Mouse (Mus musculus): ENCODE results near the gene Card10. TPM values are rescaled to one million over a fixed set of nuclear protein-coding genes. Genes with fewer than 3 reads are reported as not detected.

Card10 gene
- polyA plus RNA-seq, 2 experiments: 5.1 to 9.0 TPM

GRCm38 (mm10) chr15:78786411-78786818, 16.4 kb downstream of the Card10 start:
- no peak overlapping the region for H3K4me3 ChIP-seq (replicated peaks; ENCODE audit: low read length)
- ATAC-seq (ENCODE audit: low FRiP score, low read depth): no peak
- H3K9me3 ChIP-seq (ENCODE audit: control insufficient read depth, low read length): no peaks in the 10 kb centered on the region
- TF ChIP-seq POLR2A (IDR thresholded peaks at IDR 0.05; ENCODE audit: borderline replicate concordance, extremely low read depth, insufficient read depth, insufficient read length): no peak
- no peak overlapping the region for H3K4me2 ChIP-seq (replicated peaks; ENCODE audit: low read depth, low read length, severe bottlenecking)
- peaks cover 10% of the 10 kb centered on the region; the same call in 1 of the 2 replicates for H3K27me3 ChIP-seq (ENCODE audit: control insufficient read depth, insufficient read depth, low read length)
- no peak overlapping the region for H3K27ac ChIP-seq (replicated peaks; ENCODE audit: low read depth, low read length)
- no peaks in the 10 kb centered on the region for H3K36me3 ChIP-seq (ENCODE audit: control insufficient read depth, insufficient read depth, low read length)
- no peak overlapping the region for H3K9ac ChIP-seq (ENCODE audit: low read depth, low read length, severe bottlenecking)
- no peaks in the 10 kb centered on the region for H3K4me1 ChIP-seq (ENCODE audit: control insufficient read depth, insufficient read depth, low read length)
- DNase-seq (ENCODE audit: low spot score): no peak
- 75% methylated on average over 9 of the region's 9 CpGs for WGBS

DNA sequence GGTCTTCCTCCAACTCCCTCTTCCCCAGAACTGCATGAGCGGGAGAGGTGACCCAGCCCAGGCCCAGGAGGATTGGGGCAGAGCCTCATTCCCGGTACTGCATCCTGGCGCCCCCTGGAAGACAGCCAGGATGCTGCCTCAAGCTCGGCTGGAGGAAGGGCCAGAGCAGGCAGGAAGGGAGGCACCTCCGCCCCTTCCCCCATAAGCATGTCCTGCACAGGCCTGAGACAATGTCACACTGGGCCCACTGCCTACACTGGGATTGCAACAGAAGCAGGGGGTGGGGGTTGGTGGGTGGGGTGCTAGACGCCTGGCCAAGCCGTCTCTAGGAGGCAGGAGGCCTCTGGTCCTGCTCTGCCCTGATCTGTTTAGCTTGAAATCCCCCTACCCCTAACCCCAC, 16.9 kb downstream of the Card10 start:
- 33% methylated on average over 7 of the region's 7 CpGs for WGBS
- no peak for ATAC-seq (ENCODE audit: low FRiP score, low read depth)
- Histone ChIP-seq H3K36me3 (ENCODE audit: control insufficient read depth, insufficient read depth, low read length) (no peaks in the 10 kb centered on the region), H3K9me3 (ENCODE audit: control insufficient read depth, low read length) (no peaks in the 10 kb centered on the region), H3K9ac (ENCODE audit: low read depth, low read length, severe bottlenecking) (no peak overlapping the region), H3K27ac (replicated peaks; ENCODE audit: low read depth, low read length) (no peak overlapping the region), H3K4me3 (replicated peaks; ENCODE audit: low read length) (no peak overlapping the region), H3K4me2 (replicated peaks; ENCODE audit: low read depth, low read length, severe bottlenecking) (no peak overlapping the region), H3K27me3 (ENCODE audit: control insufficient read depth, insufficient read depth, low read length) (peaks cover 9% of the 10 kb centered on the region; the same call in 1 of the 2 replicates), H3K4me1 (ENCODE audit: control insufficient read depth, insufficient read depth, low read length) (no peaks in the 10 kb centered on the region)
- no peak for DNase-seq (ENCODE audit: low spot score)
- no peak for TF ChIP-seq POLR2A (IDR thresholded peaks at IDR 0.05; ENCODE audit: borderline replicate concordance, extremely low read depth, insufficient read depth, insufficient read length)

GRCm38 (mm10) chr15:78785258-78785657, 17.6 kb downstream of the Card10 start:
- Histone ChIP-seq H3K27me3 (ENCODE audit: control insufficient read depth, insufficient read depth, low read length) (peaks cover 5% of the 10 kb centered on the region; the same call in 1 of the 2 replicates), H3K4me1 (ENCODE audit: control insufficient read depth, insufficient read depth, low read length) (no peaks in the 10 kb centered on the region), H3K9me3 (ENCODE audit: control insufficient read depth, low read length) (no peaks in the 10 kb centered on the region), H3K36me3 (ENCODE audit: control insufficient read depth, insufficient read depth, low read length) (no peaks in the 10 kb centered on the region), H3K4me2 (replicated peaks; ENCODE audit: low read depth, low read length, severe bottlenecking) (no peak overlapping the region), H3K9ac (ENCODE audit: low read depth, low read length, severe bottlenecking) (no peak overlapping the region), H3K4me3 (replicated peaks; ENCODE audit: low read length) (no peak overlapping the region), H3K27ac (replicated peaks; ENCODE audit: low read depth, low read length) (no peak overlapping the region)
- no peak for TF ChIP-seq POLR2A (IDR thresholded peaks at IDR 0.05; ENCODE audit: borderline replicate concordance, extremely low read depth, insufficient read depth, insufficient read length)
- ATAC-seq (ENCODE audit: low FRiP score, low read depth) (no peak), DNase-seq (ENCODE audit: low spot score) (no peak)
- WGBS: 92% methylated on average over 7 of the region's 7 CpGs

GRCm38 (mm10) chr15:78784520-78784919, 18.3 kb downstream of the Card10 start:
- Histone ChIP-seq H3K36me3 (ENCODE audit: control insufficient read depth, insufficient read depth, low read length) (no peaks in the 10 kb centered on the region), H3K9ac (ENCODE audit: low read depth, low read length, severe bottlenecking) (no peak overlapping the region), H3K4me1 (ENCODE audit: control insufficient read depth, insufficient read depth, low read length) (no peaks in the 10 kb centered on the region), H3K4me3 (replicated peaks; ENCODE audit: low read length) (no peak overlapping the region), H3K27me3 (ENCODE audit: control insufficient read depth, insufficient read depth, low read length) (peaks cover 2% of the 10 kb centered on the region; the same call in 1 of the 2 replicates), H3K9me3 (ENCODE audit: control insufficient read depth, low read length) (no peaks in the 10 kb centered on the region), H3K27ac (replicated peaks; ENCODE audit: low read depth, low read length) (no peak overlapping the region), H3K4me2 (replicated peaks; ENCODE audit: low read depth, low read length, severe bottlenecking) (no peak overlapping the region)
- ATAC-seq (ENCODE audit: low FRiP score, low read depth): no peak
- 62% methylated on average over 5 of the region's 5 CpGs for WGBS
- no peak for DNase-seq (ENCODE audit: low spot score)
- TF ChIP-seq POLR2A (IDR thresholded peaks at IDR 0.05; ENCODE audit: borderline replicate concordance, extremely low read depth, insufficient read depth, insufficient read length): no peak

GRCm38 (mm10) chr15:78782348-78783103, 20.3 kb downstream of the Card10 start:
- H3K27ac ChIP-seq (replicated peaks; ENCODE audit: low read depth, low read length): no peak overlapping the region
- no peak for ATAC-seq (ENCODE audit: low FRiP score, low read depth)
- H3K4me1 ChIP-seq (ENCODE audit: control insufficient read depth, insufficient read depth, low read length): no peaks in the 10 kb centered on the region
- H3K4me2 ChIP-seq (replicated peaks; ENCODE audit: low read depth, low read length, severe bottlenecking): no peak overlapping the region
- no peaks in the 10 kb centered on the region for H3K9me3 ChIP-seq (ENCODE audit: control insufficient read depth, low read length)
- H3K27me3 ChIP-seq (ENCODE audit: control insufficient read depth, insufficient read depth, low read length): no peaks in the 10 kb centered on the region
- TF ChIP-seq POLR2A (IDR thresholded peaks at IDR 0.05; ENCODE audit: borderline replicate concordance, extremely low read depth, insufficient read depth, insufficient read length): no peak
- no peak overlapping the region for H3K9ac ChIP-seq (ENCODE audit: low read depth, low read length, severe bottlenecking)
- H3K4me3 ChIP-seq (replicated peaks; ENCODE audit: low read length): no peak overlapping the region
- 67% methylated on average over 14 of the region's 14 CpGs for WGBS
- H3K36me3 ChIP-seq (ENCODE audit: control insufficient read depth, insufficient read depth, low read length): no peaks in the 10 kb centered on the region
- DNase-seq (ENCODE audit: low spot score): no peak
